Mouse (Mus musculus) left cerebral cortex, postnatal 14 days (tissue): ENCODE results near the gene Ppox. TPM values are rescaled to one million over a fixed set of nuclear protein-coding genes. Genes with fewer than 3 reads are reported as not detected.

Experiments used
- DNase-seq, 2 experiments: peaks; one replicate each; pipeline ENCODE4 v3.0.0; 2021 to 2022; ENCODE audit warnings: low spot score in 2 of 2, mixed read lengths in 1 of 2
- intact Hi-C: fragments of 180-260 bp; cut with DNase I; formaldehyde crosslinking; loops from one replicate; pipeline ENCODE4 v1.15.1; 2025
- total RNA-seq, 2 experiments: library from RNA; stranded (reverse); gene quantifications; 2 replicates each; pipeline ENCODE4 v1.2.3; 2021

Gene Ppox
- total RNA-seq, 2 experiments from 2014 or later = 20.5 to 23.9 TPM

DNA sequence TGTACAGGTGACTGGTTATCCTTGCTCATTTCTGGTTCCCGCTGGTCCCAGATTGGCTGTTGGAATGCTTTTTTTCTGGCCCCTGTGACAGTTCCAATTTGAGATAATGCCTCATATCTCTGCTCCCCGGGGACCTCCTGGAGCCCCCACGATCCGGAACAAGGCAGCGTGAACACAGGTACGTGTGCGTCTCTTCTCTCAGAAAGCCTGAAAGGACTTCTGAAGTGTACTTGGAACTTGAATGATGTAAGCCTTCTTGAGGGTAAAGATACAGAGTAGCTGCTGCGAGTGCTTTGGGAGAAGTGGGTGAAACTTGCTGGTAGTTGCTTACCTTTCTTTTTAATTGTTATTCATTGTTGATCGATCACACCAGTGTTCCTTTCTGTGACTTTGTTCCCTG, 9.8 kb downstream of the Ppox start:
- intact Hi-C loops = no loop called here
- DNase-seq = no peak

DNA sequence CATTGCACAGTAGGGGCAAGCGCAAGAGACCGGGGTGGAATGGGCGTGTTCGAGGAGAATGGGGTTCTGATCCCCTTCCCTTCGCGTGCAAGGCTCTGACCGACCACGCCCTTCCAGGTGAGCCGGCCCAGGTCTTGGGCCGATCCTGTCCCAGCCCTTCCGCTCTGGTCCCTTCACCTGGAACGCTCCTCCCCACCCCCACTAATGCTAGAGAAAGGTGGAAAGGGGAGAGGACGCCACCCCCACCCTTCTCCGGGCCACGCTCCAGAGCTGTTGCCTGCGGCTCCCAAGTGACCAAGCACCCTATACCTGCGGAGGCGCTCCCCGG, 10.4 kb downstream of the Ppox start:
- DNase-seq = no peak
- intact Hi-C loops = no loop called here

DNA sequence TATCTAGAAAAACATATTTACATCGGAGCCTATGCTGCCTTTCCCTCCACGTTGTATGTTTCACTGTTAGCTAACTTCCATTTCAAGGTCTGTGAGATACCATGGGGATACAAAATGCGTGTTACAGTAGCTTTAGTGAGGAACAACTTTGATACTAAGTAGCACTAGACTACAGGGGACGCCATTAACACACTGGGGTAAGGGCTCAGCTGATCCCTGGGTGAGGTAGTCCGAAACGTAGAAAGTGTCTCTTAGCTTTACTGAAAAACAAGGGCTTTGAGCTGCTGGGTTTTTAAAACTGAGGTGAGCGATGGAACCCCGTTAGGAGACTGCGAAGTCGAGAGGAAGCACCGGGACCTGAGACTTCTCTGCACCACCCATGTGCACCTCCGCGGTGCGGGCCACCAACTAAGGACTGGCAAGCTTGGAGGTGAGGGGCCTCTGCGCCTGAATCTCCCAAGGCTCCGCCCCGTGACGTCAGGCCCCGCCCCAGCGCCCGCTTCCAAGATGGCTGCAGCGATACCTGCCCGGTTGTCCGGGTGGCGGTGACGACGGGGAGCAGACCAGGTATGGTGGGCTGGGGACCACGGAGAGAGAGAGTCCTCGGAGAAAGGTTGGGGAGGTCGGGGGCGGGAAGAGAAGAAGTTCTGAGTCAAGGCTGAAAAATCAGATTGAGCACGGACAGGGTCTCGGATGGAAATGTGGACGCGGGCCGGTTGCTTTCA, 11.0 kb downstream of the Ppox start, which contains the start of gene B4galt3:
B4galt3 (plus strand) TSS at position 481 of the 725 bp plus-strand sequence.
- DNase-seq = peak; percentile 89 to 94
- intact Hi-C loops = no loop called here

DNA sequence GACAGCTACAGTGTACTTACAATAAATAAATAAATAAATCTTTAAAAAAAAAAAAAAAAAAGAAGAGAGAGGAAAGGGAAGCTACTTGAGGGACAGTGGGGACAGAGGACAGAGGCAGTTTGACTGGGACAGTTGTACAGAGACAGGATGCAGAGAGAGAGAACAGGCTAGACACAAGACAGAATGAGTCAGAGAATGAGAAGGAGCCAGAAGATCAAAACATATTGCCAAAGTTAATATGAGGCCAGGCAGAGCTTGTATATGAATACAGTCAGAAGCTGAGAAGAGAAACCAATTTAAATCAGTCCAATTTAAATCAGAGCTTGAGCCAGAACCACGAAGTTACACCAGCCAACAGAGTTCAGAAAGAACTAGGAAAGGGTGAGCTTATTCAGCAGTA, 12.6 kb downstream of the Ppox start:
- intact Hi-C loops = no loop called here
- no peak for DNase-seq

DNA sequence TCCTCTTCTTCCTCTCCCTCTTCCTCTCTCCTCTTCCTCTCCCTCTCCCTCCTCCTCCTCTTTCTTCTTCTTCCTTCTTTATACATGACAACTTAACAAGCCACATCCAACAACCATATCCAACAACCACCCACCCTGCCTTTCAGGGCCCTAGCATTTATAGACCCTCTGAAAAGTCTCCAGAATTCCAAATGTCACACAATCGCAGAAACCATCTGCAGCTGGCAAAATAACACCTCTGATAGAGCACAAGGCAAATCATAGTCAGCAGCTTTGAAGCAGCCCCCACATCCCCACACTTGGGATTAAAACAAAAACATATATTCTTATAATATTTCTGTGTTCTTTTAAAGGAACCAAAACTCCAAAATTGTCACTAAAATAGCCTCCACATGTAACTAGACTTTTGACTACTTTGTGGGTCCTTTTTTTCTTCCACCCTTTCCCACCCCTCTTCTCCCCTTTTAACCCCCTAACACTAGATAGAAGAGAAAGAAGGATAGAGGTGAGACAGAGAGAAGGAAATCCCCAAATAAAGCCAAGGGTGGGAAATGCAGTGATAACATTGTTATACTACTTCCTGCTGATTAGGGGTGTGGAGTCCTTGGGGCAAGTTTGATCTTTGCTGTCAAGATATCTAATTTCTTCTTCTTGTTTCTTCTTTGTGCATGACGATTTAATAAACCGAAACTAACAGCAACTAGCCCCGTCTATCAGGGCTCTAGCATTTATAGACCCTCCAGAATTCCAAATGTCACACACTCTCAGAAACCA, 14.8 kb downstream of the Ppox start:
- peak in 1 of 2 experiments; percentile 62 for DNase-seq

DNA sequence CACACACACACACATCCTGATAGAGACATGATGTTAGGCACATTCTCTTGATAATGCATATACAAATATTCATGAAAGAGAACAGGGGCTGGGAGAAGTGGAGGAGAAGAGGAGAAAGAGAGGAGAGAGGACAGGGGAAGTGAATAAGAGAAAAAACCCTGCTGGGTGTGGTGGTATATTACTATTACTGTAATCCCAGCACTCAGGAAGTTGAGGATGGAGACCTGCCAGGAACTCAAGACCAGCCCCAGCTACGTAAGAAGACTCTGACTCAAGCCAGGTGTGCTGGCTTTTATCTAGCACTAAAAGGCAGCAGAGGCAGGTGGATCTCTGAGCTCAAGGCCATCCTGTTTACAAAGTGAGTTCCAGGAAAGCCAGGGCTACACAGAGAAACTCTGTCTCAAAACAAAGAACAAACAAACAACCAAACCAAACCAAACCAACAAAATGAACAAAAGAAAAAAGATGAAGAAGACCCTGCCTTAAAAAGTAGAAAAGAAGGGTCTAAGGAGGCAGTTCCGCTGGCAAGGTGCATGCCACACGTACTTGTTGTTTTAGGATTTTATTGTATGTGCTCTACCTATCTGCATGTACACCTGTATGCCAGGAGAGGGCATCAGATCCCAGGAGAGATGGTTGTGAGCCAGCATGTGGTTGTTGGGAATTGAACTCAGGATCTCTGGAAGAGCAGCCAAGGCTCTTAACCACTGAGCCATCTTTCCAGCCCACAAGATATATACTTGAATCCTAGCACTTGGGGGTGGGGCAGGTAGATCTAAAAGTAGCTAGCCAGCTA, 17.1 kb downstream of the Ppox start:
- intact Hi-C loops = no loop called here
- DNase-seq = no peak

More for the DNA sequence above, 14.8 kb downstream of the Ppox start:
- intact Hi-C loops = no loop called here

DNA sequence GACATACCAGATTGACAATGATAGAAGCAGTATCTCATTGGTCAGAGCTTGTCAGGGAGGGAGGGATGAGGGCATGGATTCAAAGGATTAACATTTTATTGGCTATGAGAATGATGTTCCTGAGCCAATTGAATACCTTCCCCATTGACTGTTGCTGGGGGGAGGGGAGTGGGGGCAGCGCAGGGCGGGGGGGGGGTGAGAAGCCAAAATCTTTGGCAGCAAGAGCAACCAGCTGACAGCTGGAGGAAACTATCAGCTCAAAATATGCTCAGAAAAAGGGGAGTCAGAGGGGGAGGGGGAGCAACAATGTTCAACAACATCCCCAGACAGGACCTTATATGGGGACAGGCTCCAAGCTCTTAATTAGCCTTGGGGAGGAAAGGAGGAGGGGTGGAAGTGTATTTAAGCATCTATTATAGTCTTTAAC, 17.8 kb downstream of the Ppox start:
- peak; percentile 53 to 88 for DNase-seq
- intact Hi-C loops = no loop called here

DNA sequence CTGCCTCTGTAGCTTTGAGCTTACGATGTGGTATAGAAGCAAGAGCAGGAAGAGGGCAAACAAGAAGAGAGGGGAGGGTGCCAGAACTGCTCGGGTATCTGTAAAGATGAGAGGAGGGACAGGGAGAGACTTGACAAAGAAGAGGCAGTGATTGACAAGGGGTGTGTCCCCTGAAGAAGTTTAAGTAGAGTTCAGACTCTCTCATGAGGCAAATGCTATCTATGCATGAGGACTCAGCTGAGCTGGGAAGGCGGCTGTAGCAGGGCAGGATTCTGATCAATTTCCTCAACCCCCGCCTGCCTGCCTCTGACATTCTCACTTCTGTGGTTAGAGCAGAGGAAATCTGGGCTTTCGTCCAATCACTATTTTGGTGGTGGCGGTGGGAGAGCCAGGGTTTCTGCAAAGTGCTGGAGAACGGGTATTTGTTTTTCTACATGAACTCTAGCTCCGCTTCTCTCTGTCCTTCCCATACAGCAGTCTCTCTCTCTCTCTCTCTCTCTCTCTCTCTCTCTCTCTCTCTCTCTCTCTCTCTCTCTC, 18.3 kb downstream of the Ppox start:
- peak; percentile 85 to 93 for DNase-seq
- intact Hi-C loops = no loop called here

DNA sequence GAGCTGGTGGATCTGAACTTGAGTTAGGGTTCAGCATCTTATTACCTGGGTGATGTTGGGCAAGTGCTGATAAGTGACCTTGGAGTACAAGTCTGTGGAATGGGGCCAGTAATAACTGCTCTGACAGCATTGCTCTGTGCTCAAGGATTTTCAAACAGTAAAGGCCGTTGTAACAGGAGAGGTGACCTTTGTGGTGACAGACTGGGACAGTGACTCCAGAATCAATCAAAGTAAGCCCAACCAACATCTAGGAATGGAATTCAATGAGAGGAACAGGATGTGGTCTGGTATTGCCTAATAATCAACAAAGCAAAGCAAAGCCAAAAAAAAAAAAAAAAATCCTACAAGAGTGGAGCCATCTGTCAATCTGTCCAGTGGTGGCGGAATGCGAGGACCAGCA, 20.7 kb downstream of the Ppox start:
- no peak for DNase-seq
- intact Hi-C loops = no loop called here

DNA sequence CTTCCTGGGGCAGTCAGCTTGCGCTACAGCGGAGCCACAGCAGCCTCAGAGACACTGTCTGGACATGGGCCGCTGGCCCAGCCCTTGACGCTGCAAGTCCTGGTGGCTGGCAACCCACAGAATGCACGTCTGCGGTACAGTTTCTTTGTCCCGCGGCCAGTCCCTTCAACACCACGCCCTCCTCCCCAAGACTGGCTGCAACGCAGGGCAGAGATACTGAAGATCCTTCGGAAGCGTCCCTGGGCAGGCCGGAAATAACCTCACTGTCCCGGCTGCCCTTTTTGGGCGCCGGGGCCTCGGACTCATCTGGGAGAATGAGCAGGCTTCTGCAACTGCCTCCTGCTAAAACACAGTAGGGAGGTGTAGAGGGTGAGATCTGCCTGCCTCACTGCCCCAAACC, 22.1 kb downstream of the Ppox start:
- intact Hi-C loops = loop anchor here (10.0 kb wide), 1 partner anchor 144 kb away; the partner anchor contains the start of gene Cfap126
- no peak for DNase-seq

DNA sequence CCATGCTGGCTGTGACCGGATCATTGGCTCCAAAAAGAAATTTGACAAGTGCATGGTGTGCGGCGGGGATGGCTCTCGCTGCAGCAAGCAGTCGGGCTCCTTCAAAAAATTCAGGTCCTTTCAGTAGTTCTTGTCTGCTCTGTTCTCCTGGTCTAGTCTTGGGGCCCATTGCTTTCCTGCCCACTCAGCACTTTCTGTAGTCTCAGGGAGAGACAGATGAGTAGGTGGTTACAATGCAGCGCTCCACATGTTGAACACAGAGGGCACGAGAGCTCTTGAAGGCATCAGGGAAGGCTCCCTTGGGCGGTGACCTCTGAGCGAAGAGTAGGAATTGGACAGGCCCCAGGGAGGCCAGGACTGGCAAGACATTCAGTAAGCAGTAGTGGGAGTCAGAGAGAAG, 23.2 kb downstream of the Ppox start:
- intact Hi-C loops = loop anchor here (10.0 kb wide), 1 partner anchor 143 kb away; the partner anchor contains the start of gene Cfap126
- DNase-seq = no peak

DNA sequence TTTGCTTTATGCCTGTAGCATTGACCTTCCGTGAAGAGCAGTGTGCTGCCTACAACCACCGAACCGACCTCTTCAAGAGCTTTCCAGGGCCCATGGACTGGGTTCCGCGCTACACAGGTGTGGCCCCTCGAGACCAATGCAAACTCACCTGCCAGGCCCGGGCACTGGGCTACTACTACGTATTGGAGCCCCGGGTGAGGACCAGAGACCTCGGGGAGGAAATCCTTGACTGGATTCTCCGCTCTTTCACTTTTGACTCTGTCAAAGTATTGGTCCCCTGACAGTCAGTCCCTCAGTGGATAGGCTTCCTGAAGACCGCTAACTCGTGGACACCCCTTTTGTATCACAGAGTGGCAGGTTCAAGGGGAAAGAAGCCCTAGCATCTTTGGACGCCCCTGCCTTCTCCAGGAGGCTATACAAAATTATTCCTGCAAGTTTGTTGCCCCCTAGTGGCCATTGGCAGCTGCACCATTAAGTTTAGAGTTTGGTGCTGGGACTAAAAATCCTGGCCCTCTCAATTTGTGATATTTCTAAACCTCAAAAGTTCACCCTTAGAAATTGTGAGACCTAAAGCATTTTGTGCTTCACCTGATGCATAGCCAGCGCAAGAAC, 23.9 kb downstream of the Ppox start:
- DNase-seq = peak; percentile 72 to 80
- intact Hi-C loops = loop anchor here (10.0 kb wide), 1 partner anchor 142 kb away; the partner anchor contains the start of gene Cfap126

DNA sequence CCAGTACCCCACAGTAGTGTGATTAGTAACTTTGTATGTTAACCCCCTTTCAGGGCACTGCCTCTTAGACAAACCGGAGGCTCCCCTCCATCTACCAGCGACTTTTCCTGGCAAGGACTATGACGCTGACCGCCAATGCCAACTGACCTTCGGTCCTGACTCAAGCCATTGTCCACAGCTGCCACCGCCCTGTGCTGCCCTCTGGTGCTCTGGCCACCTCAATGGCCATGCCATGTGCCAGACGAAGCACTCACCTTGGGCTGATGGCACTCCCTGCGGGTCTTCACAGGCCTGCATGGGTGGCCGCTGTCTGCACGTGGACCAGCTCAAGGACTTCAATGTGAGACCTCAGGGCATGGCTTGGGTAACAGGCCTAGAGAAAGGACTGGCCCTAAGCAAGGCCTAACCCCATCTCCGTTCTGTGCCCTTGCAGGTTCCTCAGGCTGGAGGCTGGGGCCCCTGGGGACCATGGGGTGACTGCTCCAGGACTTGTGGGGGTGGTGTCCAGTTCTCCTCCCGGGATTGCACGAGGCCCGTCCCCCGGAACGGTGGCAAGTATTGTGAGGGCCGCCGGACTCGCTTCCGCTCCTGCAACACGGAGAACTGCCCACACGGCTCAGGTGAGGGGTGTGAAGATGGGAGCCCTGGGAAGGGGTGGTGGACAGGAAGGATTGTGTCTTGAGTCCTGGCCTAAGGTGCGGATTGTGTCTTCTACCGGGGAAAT, 24.7 kb downstream of the Ppox start:
- DNase-seq = no peak

DNA sequence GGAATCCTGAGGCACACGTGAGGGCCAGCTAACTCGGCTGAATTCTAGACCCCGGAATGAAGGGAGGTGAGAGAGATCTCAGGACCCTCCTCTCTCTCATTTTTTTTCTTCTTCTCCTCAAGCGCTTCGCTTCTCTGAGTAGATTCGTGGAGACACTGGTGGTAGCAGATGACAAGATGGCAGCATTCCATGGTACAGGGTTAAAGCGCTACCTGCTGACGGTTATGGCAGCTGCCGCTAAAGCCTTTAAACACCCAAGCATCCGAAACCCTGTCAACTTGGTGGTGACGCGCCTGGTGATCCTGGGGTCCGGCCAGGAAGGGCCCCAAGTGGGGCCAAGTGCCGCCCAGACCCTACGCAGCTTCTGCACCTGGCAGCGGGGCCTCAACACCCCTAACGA, 28.6 kb downstream of the Ppox start:
- no peak for DNase-seq
- intact Hi-C loops = loop anchor here (10.0 kb wide), 1 partner anchor 138 kb away; the partner anchor contains the start of gene Cfap126

More for the DNA sequence above, 24.7 kb downstream of the Ppox start:
- intact Hi-C loops = loop anchor here (10.0 kb wide), 1 partner anchor 141 kb away; the partner anchor contains the start of gene Cfap126

DNA sequence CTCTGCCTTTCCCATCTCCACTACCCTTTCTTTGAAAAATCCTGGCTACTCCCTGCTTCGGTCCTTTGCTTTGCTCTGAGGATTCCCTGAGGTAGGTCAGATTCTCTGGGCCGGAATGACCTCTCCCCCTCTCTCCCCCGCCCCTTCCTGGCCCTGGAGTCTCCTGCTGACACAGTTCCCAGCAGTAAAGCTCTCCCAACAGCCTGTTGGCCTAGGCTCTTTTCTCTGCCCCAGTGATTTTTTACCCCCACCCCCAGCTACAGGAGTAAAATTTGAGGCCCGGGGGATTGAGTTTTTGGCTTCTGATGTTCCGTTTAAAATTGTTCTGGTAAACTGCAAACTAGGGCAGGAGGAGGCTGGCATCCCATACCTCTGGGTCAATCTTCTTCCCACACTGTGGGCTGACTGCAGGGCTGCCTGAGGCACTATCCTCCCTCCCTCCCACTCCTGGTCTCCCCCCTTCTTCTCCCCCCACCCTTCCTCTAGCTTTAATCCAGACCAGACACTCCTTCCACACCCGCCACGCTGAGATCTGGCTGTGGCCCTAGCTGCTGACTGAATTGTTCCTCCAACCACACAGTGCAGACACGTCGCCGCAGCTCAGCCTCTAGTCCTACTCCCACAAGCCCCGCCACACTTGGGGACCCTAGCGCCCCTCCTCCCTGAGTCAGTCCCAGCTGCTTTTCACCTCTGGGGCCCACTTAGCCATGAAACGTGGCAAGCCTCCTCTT, 29.2 kb downstream of the Ppox start:
- intact Hi-C loops = loop anchor here (10.0 kb wide), 1 partner anchor 137 kb away; the partner anchor contains the start of gene Cfap126
- DNase-seq = no peak

DNA sequence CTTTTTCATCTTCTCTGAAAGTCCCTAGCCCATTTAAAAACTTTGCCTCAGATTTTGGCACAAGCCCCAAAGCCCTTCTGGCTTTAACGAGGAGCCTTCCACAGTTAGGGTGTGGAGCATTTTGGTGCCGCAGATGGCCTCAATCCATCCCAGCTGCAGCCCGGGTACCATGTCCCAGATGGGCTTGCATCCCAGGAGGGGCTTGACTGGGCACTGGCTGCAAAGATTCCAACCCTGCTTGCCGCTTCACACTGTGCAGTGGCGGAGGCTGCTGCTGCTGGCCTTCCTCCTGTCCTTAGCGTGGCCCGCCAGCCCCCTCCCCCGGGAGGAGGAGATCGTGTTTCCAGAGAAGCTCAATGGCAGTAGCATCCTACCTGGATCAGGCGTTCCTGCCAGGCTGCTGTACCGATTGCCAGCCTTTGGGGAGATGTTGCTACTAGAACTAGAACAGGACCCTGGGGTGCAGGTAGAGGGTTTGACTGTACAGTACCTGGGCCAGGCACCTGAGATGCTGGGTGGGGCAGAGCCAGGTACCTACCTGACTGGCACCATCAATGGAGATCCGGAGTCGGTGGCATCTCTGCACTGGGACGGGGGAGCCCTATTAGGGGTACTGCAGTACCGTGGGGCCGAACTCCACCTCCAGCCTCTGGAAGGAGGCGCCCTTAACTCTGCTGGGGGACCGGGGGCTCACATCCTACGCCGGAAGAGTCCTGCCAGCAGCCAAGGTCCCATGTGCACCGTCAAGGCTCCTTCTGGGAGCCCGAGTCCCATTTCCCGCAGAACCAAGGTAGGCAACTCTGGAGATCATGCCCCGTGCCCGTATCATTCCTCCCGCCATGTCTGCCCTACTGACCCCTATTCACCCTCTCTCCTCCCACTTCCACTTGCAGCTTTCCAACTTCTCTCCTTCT, 30.0 kb downstream of the Ppox start, which contains the start of gene Ndufs2:
Ndufs2 (minus strand) TSS at position 709 of the 914 bp plus-strand sequence.
- DNase-seq = no peak
- intact Hi-C loops = loop anchor here (10.0 kb wide), 1 partner anchor 136 kb away; the partner anchor contains the start of gene Cfap126
